Mouse (Mus musculus): Measurements from ENCODE around the gene Insrr.
A peak's percentile ranks its signal among the peaks of the same experiment; 100 is the strongest.
"Not testable (repeated sequence)": the region's sequence is repeated elsewhere in the genome, so short reads cannot be mapped to it uniquely, and the experiment has no call there.

Gene Insrr

GRCm38 (mm10) chr3:87779086-87779485, 17.7 kb upstream of the Insrr start:
- no peak for DNase-seq (ENCODE audit: low spot score)

DNA sequence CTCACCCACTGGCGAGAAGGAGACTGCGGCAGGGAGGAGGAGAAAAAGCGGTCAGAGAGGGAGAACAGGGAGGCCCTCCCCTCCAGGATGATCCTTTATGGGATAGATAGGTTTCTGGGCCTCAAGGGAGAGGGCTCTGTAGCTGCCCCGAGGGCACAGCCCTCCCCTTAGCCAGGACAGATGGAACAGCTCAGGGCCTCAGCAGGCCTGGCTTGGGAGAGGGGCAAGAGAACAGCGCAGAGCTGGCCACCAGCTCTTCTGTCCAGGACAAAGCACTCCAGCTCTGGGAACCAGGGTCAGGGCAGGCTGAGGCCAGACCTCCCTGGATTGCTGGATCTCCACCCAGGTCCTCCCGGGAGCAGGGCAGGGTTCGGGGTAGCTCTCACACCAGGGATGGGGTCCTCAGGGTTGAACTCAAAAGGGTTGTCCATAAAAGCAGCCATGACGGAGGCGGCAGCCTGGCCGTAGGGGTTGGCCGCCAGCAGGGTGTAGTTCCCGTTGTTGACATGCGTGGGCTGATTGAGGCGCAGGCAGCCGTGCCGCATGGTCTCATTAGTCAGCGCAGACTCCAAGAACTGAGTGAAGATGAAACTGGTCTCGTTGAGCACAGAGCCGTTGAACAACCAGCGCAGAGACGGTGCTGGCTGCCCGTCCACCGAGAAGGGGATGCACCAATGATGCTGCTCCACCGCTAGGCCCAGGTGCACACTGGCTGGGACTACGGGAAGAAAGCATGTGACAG, 13.3 kb upstream of the Insrr start:
- no peak for DNase-seq (ENCODE audit: low spot score)

GRCm38 (mm10) chr3:87785156-87785555, 11.6 kb upstream of the Insrr start:
- DNase-seq (ENCODE audit: low spot score), result no peak

GRCm38 (mm10) chr3:87785626-87786214, 11.0 kb upstream of the Insrr start:
- DNase-seq (ENCODE audit: low spot score), result no peak

DNA sequence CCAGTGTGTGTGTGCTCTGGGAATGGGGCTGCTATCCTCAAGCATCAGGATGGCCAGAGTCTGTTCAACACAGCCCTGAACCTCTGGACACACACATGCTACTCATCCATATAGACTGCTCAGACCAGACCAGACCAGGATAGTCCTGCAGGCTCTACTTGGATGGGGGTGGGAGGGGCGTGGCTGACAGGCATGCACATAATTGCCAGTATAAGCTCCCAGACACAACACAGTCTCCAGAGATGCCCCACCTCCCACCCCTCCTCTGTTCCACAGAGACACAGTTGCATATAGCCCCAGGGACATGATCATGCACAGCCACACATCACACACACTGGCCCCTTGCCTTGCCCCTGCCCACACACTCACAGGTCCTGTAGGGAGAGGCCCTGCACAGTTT, 7.5 kb upstream of the Insrr start:
- no peak for DNase-seq (ENCODE audit: low spot score)

- no peak for DNase-seq (ENCODE audit: low spot score)
These were observed 7.0 kb upstream of the Insrr start for GRCm38 (mm10) chr3:87789768-87790167.

DNA sequence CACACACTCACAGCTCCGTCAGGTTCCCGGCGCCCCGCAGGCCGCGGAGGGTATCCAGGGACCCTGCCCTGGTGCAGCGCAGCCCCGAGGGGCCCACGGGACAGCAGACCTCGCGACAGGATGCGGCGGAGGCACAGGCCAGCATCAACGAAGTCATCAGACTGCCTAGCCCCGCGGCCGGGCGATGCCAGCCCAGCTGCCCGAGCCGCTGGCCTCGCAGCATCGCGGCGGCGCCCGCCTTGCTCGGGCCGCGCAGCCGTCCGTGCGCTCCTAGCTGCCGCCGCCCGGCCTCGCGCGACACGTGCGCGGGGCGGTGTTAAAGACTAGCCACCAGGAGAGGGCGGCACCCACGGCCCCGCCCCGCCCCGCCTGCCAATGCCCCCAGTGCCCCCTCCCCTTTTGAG, 1.8 kb upstream of the Insrr start, which contains the start of gene Ntrk1:
Gene Ntrk1 (minus strand): TSS at position 241 of the 404 bp plus-strand sequence.
- no peak for DNase-seq (ENCODE audit: low spot score)

- peak; percentile 65 for DNase-seq (ENCODE audit: low spot score)
These were observed 1.1 kb upstream of the Insrr start for GRCm38 (mm10) chr3:87795336-87796277.

DNA sequence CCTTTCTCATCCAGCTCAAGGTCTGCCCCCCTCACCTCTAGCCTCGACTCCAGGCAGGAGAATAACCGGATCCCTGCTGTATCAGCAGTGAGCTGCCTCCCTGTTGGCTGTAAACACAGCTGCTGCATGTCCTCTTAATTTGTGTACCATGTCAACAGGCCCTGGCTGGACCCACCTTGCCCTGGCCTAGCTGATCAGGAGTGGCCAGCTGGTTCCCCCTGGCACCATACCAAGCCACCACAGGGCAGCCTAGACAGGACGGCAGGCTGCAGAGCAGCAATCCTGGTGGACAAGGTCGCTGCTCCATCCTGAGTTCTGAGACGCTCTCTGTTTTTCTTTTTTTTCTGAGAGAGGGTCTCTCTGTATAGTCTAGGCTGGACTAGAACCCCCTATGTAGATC, 4.9 kb downstream of the Insrr start:
- DNase-seq (ENCODE audit: low spot score), result no peak

DNA sequence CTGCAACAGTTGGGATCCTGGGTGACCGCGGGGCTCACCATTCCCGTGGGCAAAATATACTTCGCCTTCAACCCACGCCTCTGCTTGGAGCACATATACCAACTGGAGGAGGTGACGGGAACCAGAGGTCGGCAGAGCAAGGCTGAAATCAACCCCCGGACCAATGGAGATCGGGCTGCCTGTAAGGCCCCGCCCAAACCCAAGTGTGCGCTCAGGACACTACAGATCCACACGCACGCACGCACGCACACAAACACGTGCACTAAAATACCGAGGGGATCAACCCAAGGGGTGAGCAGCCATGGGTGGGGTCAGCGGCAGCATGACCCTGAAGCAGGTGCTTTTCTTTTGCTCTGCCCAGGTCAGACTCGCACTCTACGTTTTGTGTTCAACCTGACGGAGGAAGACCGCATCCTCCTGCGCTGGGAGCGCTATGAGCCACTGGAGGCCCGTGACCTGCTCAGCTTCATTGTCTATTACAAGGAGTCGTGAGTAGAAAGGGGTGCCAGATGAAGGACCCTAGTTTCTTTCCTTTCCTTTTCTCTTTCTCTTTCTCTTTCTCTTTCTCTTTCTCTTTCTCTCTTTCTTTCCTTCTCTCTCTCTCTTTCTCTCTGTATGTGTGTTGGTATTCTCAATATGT, 7.4 kb downstream of the Insrr start:
- no peak for DNase-seq (ENCODE audit: low spot score)

DNA sequence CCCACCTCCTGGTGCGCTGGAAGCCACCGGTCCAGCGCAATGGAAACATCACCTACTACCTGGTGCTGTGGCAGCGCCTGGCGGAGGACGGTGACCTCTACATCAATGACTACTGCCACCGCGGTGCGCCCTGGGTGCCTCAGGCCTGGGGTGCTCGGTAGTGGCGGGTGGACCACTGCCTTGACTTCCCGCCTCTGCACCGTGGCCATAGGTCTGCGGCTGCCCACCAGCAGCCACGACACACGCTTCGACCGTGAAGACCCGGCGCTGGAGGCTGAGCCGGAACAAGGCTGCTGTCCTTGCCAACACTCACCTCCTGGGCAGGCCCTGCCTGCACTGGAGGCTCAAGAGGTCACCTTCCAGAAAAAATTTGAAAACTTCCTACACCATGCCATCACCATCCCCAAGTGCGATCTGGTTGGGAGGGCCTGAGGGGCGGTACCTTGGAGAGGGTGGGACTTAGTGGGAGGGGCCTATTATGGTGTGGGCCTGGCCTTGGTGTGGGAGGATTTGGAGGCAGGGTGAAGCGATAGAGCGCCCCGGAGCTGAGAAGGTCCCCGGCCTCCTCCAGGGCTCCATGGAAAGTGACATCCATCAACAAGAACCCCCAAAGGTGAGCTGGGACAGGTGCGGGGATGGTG, 12.7 kb downstream of the Insrr start:
- no peak for DNase-seq (ENCODE audit: low spot score)

DNA sequence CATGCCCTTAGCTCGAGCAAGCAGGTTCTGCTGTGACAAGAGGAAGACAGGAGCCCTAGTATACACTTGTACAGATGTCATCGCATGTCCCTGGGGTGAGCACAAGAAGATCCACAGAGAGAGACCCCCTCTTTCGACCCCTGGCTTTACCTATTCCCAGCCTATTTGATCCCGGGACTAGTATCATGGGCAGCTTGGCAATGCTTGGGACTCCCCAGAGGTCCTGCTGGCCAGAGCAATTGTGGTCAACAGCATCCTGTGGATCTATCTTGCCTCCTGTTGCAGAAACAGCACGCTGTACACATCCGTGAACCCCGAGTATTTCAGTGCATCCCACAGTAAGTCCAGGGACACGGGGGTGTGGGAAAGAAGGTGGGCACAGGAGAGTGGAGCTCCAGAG, 14.5 kb downstream of the Insrr start:
- DNase-seq (ENCODE audit: low spot score), result no peak

DNA sequence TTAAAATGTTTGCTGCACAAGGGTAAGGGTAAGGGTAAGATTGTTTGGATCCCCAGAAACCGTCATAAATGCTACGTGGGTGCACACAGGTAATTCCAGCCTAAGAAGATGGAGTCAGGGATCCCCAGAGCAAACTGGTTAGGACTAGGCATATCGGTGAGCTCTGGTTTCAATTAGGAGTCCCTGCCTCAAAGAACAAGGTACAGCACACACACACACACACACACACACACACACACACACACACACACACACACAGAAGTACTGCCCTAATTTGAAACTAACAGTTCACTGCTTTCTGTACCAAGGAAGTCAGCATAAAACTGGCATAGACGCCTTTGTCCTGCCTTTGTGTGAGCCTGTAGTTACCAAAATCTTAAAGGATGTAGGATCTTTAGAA, 15.7 kb downstream of the Insrr start:
- DNase-seq (ENCODE audit: low spot score), result no peak

- no peak for DNase-seq (ENCODE audit: low spot score)
These were observed 16.1 kb downstream of the Insrr start for GRCm38 (mm10) chr3:87812873-87813272.

GRCm38 (mm10) chr3:87816166-87816565, 19.4 kb downstream of the Insrr start:
- DNase-seq (ENCODE audit: low spot score), result no peak

GRCm38 (mm10) chr3:87816646-87817093, 19.9 kb downstream of the Insrr start:
- peak; percentile 75 for DNase-seq (ENCODE audit: low spot score)

DNA sequence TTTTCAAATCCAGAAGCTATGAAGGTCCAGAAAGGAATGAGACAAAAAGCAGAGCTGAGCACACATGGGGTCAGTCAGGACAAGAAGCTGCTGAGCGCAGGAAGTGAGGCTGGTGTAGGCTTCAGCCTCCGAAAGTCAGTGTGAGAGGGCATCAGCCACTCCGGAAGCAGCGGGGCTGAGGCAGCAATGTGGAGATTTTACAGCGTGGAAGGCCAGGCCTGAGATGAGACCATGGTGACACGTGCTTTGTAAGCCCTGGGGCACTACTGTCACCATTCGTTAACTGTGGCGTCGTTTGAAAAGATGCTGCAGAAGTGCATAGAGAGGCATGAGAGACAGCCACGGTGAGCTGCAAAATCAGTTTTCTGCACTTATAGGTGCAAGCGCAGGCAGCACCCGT, 21.5 kb downstream of the Insrr start:
- DNase-seq (ENCODE audit: low spot score), result no peak

DNA sequence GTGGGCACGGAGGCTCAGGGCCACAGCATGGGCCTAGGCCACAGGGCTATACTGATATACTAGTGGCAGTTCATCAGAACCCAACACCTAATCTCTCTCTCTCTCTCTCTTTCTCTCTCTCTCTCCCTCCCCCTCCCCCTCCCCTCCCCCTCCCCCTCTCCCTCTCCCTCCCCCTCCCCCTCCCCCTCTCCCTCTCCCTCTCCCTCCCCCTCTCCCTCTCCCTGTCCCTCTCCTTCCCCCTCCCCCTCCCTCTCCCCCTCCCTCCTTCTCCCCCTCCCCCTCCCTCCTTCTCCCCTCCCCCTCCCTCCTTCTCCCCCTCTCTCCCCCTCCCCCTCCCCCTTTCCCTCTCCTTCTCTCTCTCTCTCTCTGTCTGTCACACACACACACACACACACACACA, 27.5 kb downstream of the Insrr start, which contains the start of gene Pear1:
Gene Pear1 (minus strand): TSS at position 101 of the 400 bp plus-strand sequence.
- not testable (repeated sequence) for DNase-seq (ENCODE audit: low spot score)

DNA sequence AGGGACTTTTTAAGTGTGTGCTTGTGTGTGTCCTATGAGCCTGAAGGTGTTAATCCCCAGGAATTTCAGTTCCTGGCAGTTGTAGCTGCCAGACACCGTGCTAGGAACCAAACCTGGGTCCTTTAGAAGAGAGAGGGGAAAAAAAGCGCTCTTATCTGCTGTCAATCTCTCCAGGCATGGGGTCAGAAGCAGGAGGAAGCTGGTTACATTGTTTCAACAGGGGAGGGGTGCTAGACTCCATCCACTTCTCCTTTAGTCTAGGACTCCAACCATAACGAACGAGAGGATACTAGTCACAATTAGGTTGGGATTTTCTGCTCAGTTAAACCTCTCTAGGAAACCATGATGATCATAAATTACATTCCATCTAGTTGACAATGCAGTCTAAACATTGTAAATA, 31.7 kb downstream of the Insrr start:
- no peak for DNase-seq (ENCODE audit: low spot score)

GRCm38 (mm10) chr3:87829025-87829424, 32.3 kb downstream of the Insrr start:
- no peak for DNase-seq (ENCODE audit: low spot score)

DNA sequence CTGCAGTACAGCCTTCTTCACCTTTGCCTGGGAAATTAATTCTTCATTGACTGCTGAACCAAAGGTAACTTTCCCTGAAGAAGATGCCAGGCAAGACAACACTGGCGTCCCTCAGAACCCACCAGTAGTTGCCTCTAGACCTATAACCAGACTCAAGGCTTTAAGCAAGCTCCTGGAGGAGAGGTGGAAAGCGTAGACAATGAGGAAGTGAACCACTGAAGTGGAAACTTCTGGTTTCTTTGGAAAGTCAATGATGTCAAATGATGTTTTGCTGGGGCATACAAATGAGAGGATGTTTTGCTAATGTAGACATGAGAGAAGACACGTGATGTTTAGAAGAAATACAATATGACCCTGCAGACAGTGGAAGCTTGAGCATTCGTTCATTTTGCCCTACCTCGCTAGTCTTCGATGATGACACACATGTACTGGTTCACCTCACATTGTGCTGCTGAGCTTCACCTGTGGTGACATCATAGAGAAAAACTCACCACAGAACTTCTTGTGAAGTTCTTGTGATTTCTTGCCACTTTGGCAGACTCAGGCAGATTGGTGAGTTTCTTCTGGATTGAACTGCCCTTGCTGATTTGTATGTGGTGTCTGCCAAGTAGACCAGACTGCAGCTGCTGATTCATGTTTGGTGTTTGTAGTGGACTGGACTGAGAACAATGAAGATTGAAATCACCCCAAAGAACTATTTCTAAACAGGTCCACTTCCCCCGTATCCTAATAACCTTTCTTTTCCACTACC, 35.5 kb downstream of the Insrr start:
- DNase-seq (ENCODE audit: low spot score), result no peak
